Mouse (Mus musculus) G1E-ER4 (cell line): ENCODE data around the gene Rab5a. TPM values are rescaled to one million over a fixed set of nuclear protein-coding genes. Genes with fewer than 3 reads are reported as not detected.
"Not testable (repeated sequence)": the region's sequence is repeated elsewhere in the genome, so short reads cannot be mapped to it uniquely, and the experiment has no call there.

Experiments used
- GATA1 ChIP-seq: IDR thresholded peaks from one replicate; pipeline ENCODE4 v1.8.0; 2012; ENCODE audit warnings: low read length, inconsistent platforms
- polyA plus RNA-seq: library from polyadenylated mRNA; stranded (reverse); fragments of >175 nt; gene quantifications from 2 replicates; pipeline ENCODE4 v1.2.3, GENCODE M21; 2012

Rab5a gene
- polyA plus RNA-seq, 1 experiment = 16.5 TPM

DNA sequence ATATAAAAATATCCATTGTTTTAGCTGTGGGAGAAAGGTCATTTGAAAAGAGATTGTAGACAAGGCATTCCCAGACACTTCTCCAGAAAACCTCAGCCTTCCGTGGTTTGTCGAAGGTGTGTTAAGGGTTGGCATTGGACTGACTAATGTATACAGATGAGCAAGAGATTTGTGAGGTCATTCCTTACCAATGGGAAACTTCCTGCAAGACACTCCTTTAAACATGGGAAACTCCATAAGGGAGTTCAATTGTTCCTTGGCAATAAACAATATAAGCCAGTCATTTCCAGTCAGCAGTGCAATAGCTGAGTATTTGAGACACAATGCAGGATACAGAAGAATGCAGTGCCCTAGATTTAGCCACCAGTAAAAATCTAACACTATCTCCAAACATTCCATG is 49.0 kb downstream of the Rab5a start:
- no peak for TF ChIP-seq GATA1

DNA sequence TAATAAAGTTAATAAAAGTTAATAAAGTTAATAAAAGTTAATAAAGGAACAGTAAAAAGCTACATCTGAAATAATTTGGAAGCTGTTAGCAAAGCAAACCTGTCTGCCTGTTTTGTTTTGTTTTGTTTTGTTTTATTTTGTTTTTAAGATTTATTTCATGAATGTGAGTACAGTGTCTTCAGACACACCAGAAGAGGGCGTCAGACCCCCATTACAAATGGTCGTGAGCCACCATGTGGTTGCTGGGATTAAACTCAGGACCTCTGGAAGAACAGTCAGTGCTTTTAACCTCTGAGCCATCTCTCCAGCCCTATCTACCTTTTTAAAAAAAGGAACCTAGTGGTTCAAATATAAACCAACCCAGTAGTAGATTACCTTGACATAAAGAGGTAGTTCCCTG is 52.1 kb downstream of the Rab5a start:
- no peak for TF ChIP-seq GATA1

DNA sequence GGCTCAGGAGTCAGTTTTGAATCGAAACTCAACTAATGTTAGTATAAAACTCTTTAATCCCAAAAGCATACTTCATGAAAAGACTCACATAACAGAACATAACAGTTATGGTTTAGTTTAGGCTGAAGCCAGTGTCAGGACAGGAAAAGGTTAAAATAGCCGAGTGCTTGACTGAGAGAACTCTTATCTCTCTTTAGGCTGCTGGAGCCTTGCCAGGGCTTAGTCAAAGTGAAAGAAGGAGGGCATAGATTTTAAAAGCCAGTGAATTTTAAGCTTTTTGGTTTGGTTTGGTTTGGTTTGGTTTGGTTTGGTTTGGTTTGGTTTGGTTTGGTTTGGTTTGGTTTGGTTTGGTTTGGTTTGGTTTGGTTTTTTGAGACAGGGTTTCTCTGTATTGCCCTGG is 53.4 kb downstream of the Rab5a start:
- no peak for TF ChIP-seq GATA1

DNA sequence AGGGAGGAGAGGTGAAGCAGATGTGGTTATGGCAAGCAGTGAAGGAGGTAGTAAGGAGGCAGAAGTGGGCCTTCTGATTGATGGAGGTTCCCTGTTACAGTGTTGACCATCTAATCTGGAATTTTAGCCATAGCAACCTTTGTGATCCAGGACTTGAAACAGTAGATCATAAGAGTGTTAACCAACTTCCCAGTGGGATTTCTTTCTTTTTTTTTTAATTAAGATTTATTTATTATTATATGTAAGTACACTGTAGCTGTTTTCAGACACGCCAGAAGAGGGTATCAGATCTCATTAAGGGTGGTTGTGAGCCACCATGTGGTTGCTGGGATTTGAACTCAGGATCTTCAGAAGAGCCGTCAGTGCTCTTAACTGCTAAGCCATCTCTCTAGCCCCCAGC is 60.3 kb downstream of the Rab5a start, which contains the start of gene Pp2d1:
TSS of gene Pp2d1 (minus strand) at position 101 of the 400 bp plus-strand sequence.
- not testable (repeated sequence) for TF ChIP-seq GATA1

DNA sequence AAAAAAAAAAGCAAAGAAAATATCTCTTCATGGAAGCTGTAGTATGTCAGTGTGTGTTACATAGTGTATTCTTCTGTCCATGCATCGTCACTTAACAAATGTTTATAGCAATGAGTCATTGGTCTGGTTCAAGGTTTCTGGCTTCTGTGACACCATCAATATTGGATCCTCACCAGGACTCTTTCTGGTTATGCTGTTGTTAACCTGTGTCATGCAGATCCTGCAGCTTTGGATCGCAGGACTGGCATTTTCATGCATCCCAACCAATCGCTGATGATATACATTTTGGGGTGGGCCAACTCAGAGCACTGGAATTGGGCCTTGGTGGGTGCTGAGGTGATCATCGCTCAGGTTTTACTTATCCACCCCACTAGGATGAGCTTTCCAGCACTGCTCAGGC is 63.5 kb downstream of the Rab5a start:
- TF ChIP-seq GATA1 = no peak

DNA sequence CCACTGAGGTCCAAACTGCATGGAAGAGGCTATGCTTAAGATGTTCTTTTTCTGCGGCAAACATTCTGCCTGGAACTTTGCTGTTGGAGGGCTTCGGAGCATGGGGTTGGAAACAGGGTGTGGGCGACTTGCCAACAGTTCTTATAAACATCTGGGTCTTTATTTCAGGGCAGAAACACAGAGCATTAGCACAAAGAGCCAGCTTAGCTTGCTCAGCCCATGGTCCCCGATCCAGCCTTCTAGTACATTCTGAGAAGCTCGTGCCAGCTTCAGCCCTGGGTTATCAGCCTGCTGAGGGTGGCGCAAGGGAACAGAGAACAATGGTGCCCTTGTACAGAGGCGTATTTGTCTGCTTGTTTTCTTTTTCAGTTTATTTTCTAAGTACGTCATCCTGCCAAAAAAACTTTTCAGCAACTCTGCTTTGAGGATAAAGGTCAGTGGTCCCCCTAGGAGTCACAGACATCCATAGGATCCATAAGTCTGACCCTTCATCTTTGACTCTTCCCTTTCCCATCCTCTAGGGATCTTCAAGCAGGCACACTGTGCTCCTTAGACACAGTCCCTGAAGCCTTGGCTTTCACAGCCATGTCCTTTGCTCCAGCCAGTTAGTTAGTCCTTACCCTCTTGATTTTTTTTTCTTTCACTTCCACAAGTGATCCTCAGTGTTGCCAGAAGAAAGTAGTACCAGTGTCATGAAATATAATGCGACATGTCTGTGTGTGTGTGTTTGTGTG is 64.7 kb downstream of the Rab5a start:
- no peak for TF ChIP-seq GATA1

DNA sequence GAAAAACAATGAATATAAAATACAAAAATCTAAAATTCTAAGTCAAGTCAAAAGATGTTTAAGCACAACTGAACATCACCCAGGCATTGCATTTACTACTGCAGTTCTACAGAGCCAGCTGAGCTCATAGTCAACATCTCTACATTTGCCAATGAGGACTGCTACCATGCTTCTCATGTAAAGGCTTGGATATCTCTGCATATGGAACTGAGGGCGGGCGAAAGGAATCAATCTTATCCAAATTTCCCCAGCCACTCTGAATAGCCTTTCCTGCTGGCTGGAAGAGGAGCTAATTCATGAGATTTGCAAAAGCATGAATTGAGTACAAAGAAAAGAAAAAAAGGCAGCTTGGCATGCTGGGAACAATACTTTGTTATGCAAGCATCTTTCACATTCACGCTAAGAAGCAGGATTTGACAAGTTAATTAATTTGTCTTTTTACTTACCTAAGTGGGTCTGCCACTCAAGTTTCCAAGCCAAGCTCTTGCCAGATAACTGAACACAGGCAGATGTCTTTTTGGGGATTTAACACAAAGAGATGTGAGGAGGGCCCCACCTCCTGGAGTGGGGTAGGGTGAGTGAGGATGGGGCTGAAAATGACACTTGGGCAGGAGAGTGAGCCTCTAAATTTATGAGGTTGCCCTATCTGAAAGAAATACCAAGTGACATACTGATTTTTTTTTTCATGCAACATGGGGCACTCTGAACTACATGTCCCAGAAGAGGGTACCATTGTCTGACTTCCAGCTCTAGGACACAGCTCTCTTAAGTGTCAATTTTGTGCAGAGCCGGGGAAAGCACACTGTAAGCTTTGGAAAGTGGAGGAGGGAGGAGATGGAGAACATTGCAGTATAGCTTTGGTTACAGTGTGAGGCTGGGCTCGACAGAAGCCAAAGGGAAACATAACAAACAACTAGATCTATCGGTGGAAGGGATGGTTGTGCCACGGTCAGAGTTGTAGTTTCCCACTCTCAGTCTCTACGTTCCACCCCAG is 72.6 kb downstream of the Rab5a start:
- TF ChIP-seq GATA1 = no peak

DNA sequence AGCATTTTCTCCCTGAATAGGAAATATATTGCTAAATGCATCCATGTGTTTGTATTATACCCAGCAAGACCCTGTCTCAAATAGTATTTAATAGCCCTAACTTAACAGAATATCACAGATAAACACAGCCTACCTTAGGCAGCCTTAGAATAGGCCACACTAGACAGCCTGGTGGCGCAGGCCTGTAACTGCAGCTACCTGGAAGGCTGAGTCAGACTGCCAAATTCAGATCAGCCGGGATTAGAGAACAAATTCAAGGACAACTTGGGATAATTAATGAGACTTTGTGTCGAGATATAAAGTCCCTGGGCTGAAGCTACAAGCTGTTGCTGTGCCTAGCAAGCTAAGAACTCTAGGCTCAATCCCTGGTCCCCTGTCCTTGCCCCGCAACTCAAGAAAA is 75.1 kb downstream of the Rab5a start:
- no peak for TF ChIP-seq GATA1

DNA sequence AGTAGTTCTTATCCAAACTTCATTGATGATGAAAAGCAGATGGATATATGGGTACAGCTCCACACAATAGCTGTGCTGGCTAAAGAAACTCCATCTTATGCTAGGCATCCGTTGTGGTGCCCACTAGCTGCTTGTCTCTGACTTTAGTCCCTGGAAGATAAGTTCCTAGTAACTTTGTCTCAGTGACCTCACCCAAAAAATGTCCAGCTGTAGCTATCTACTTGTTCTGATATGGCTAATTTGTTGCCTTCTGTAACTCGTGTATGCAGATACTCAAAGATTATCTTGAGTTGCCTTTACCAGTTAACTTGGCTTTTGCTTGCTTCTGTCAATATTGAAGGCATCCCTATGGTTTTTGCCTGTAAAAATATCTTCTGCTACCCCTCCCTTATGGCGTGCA is 75.8 kb downstream of the Rab5a start:
- TF ChIP-seq GATA1 = no peak

Other genes starting within 250 kb of the Rab5a start
- gene Efhb, start 15.9 kb upstream of the Rab5a start, polyA plus RNA-seq = not detected in 2 replicates
- not detected in 2 replicates for gene Pp2d1, start 60.2 kb downstream of the Rab5a start, polyA plus RNA-seq
- gene Kat2b, start 87.6 kb downstream of the Rab5a start, polyA plus RNA-seq = 2.1 and 3.3 TPM in 2 replicates
- gene Sgo1, start 210.1 kb downstream of the Rab5a start, polyA plus RNA-seq = 36.5 and 49.8 TPM in 2 replicates